Mouse (Mus musculus): ENCODE data around the gene Mall.

Gene Mall

GRCm38 (mm10) chr2:127729671-127730070, at the start of gene Mall:
TSS of gene Mall (minus strand) at chr2:127729932.
- DNase-seq (ENCODE audit: low spot score) = no peak

- no peak for DNase-seq (ENCODE audit: low spot score)
Measured at GRCm38 (mm10) chr2:127778451-127778850, 48.7 kb upstream of the Mall start.

GRCm38 (mm10) chr2:127775013-127775412, 45.3 kb upstream of the Mall start:
- no peak for DNase-seq (ENCODE audit: low spot score)

GRCm38 (mm10) chr2:127774578-127774941, 44.8 kb upstream of the Mall start:
- no peak for DNase-seq (ENCODE audit: low spot score)

- peak; percentile 47 for DNase-seq (ENCODE audit: low spot score)
Measured at GRCm38 (mm10) chr2:127773938-127774577, 44.3 kb upstream of the Mall start.

- no peak for DNase-seq (ENCODE audit: low spot score)
Measured at GRCm38 (mm10) chr2:127761587-127761986, 31.9 kb upstream of the Mall start.

- DNase-seq (ENCODE audit: low spot score) = no peak
Measured at GRCm38 (mm10) chr2:127760429-127761000, 30.8 kb upstream of the Mall start.

GRCm38 (mm10) chr2:127760014-127760413, 30.3 kb upstream of the Mall start:
- no peak for DNase-seq (ENCODE audit: low spot score)

GRCm38 (mm10) chr2:127759157-127759880, 29.6 kb upstream of the Mall start:
- no peak for DNase-seq (ENCODE audit: low spot score)

GRCm38 (mm10) chr2:127757171-127757570, 27.4 kb upstream of the Mall start:
- no peak for DNase-seq (ENCODE audit: low spot score)

GRCm38 (mm10) chr2:127754113-127754512, 24.4 kb upstream of the Mall start:
- DNase-seq (ENCODE audit: low spot score) = no peak

GRCm38 (mm10) chr2:127751849-127752610, 22.3 kb upstream of the Mall start:
- DNase-seq (ENCODE audit: low spot score) = no peak

GRCm38 (mm10) chr2:127749376-127749775, 19.6 kb upstream of the Mall start:
- DNase-seq (ENCODE audit: low spot score) = no peak

GRCm38 (mm10) chr2:127748316-127748715, 18.6 kb upstream of the Mall start:
- no peak for DNase-seq (ENCODE audit: low spot score)

- no peak for DNase-seq (ENCODE audit: low spot score)
Measured at GRCm38 (mm10) chr2:127742637-127743036, 12.9 kb upstream of the Mall start.

GRCm38 (mm10) chr2:127740756-127741519, 11.2 kb upstream of the Mall start:
- DNase-seq (ENCODE audit: low spot score) = no peak

- no peak for DNase-seq (ENCODE audit: low spot score)
Measured at GRCm38 (mm10) chr2:127737885-127738284, 8.2 kb upstream of the Mall start.

GRCm38 (mm10) chr2:127736631-127737209, 7.0 kb upstream of the Mall start:
- DNase-seq (ENCODE audit: low spot score) = no peak

- no peak for DNase-seq (ENCODE audit: low spot score)
Measured at GRCm38 (mm10) chr2:127735512-127736145, 5.9 kb upstream of the Mall start.

- DNase-seq (ENCODE audit: low spot score) = no peak
Measured at GRCm38 (mm10) chr2:127734889-127735288, 5.2 kb upstream of the Mall start.
